Mouse (Mus musculus): ENCODE data around the gene Ltb4r2. TPM values are rescaled to one million over a fixed set of nuclear protein-coding genes. Genes with fewer than 3 reads are reported as not detected.

Gene Ltb4r2
- polyA plus RNA-seq, 1 experiment from 2014 or later = 0.22 TPM

GRCm38 (mm10) chr14:55788256-55789050, 27.2 kb downstream of the Ltb4r2 start, which contains the start of gene Ripk3:
Gene Ripk3, minus strand, starts transcription at chr14:55788865.
- Histone ChIP-seq H3K4me3 (peak within 1 kb of the TSS; percentile 48), H3K27ac (replicated peaks) (no peak within 1 kb of the TSS; the same call in 1 of the 2 replicates), H3K9me3 (replicated peaks) (no peaks in the 10 kb centered on the region), H3K27me3 (ENCODE audit: low read depth, poor library complexity, severe bottlenecking) (peaks cover 75% of the 10 kb centered on the region), H3K36me3 (no peaks in the 10 kb centered on the region), H3K4me1 (peaks cover 17% of the 10 kb centered on the region)
- 5% methylated on average over 40 of the region's 40 CpGs for WGBS
- peak; percentile 29 for DNase-seq (ENCODE audit: low spot score)

GRCm38 (mm10) chr14:55793461-55793860, 32.2 kb downstream of the Ltb4r2 start:
- Histone ChIP-seq H3K36me3 (no peaks in the 10 kb centered on the region), H3K27me3 (ENCODE audit: low read depth, poor library complexity, severe bottlenecking) (peaks cover 25% of the 10 kb centered on the region), H3K4me1 (peaks cover 5% of the 10 kb centered on the region), H3K27ac (replicated peaks) (no peak overlapping the region), H3K9me3 (replicated peaks) (no peaks in the 10 kb centered on the region), H3K4me3 (no peak overlapping the region)
- 89% methylated on average over 2 of the region's 2 CpGs for WGBS
- DNase-seq (ENCODE audit: low spot score) = no peak

- Histone ChIP-seq H3K36me3 (no peaks in the 10 kb centered on the region), H3K27ac (replicated peaks) (no peak overlapping the region), H3K4me3 (no peak overlapping the region), H3K27me3 (ENCODE audit: low read depth, poor library complexity, severe bottlenecking) (peaks cover 20% of the 10 kb centered on the region), H3K9me3 (replicated peaks) (no peaks in the 10 kb centered on the region), H3K4me1 (no peaks in the 10 kb centered on the region)
- no peak for DNase-seq (ENCODE audit: low spot score)
- WGBS = 70% methylated on average over 2 of the region's 2 CpGs
Observed at GRCm38 (mm10) chr14:55793946-55794345, 32.7 kb downstream of the Ltb4r2 start.

- Histone ChIP-seq H3K4me1 (no peaks in the 10 kb centered on the region), H3K4me3 (no peak overlapping the region), H3K27me3 (ENCODE audit: low read depth, poor library complexity, severe bottlenecking) (peaks cover 3% of the 10 kb centered on the region), H3K36me3 (no peaks in the 10 kb centered on the region), H3K9me3 (replicated peaks) (no peaks in the 10 kb centered on the region), H3K27ac (replicated peaks) (no peak overlapping the region)
- 88% methylated on average over 15 of the region's 15 CpGs for WGBS
- DNase-seq (ENCODE audit: low spot score) = no peak
Observed at GRCm38 (mm10) chr14:55795380-55796163, 34.3 kb downstream of the Ltb4r2 start.

Other genes starting within 250 kb of the Ltb4r2 start
- not detected in 2 replicates for gene Nrl, start 236.4 kb upstream of the Ltb4r2 start, polyA plus RNA-seq (2016; fragmentation: Nextera tagmentation; extraction: Ambion mirVana)
- gene Pck2, start 221.2 kb upstream of the Ltb4r2 start, polyA plus RNA-seq (2016; fragmentation: Nextera tagmentation; extraction: Ambion mirVana) = 16.5 and 18.5 TPM in 2 replicates
- 78.5 and 90.8 TPM in 2 replicates for gene Dcaf11, start 201.4 kb upstream of the Ltb4r2 start, polyA plus RNA-seq (2016; fragmentation: Nextera tagmentation; extraction: Ambion mirVana)
- gene A730061H03Rik, start 201.0 kb upstream of the Ltb4r2 start, polyA plus RNA-seq (2016; fragmentation: Nextera tagmentation; extraction: Ambion mirVana) = 0.30 TPM in 1 of 2 replicates, not detected in the other
- gene Fitm1, start 185.8 kb upstream of the Ltb4r2 start, polyA plus RNA-seq (2016; fragmentation: Nextera tagmentation; extraction: Ambion mirVana) = 0.14 and 0.25 TPM in 2 replicates
- 88.7 and 97.9 TPM in 2 replicates for gene Psme1, start 183.3 kb upstream of the Ltb4r2 start, polyA plus RNA-seq (2016; fragmentation: Nextera tagmentation; extraction: Ambion mirVana)
- gene Emc9, start 176.1 kb upstream of the Ltb4r2 start, polyA plus RNA-seq (2016; fragmentation: Nextera tagmentation; extraction: Ambion mirVana) = 7.9 and 8.0 TPM in 2 replicates
- gene Psme2, start 170.3 kb upstream of the Ltb4r2 start, polyA plus RNA-seq (2016; fragmentation: Nextera tagmentation; extraction: Ambion mirVana) = 171 and 184 TPM in 2 replicates
- 15.4 and 21.0 TPM in 2 replicates for gene Rnf31, start 169.7 kb upstream of the Ltb4r2 start, polyA plus RNA-seq (2016; fragmentation: Nextera tagmentation; extraction: Ambion mirVana)
- 6.5 and 6.9 TPM in 2 replicates for gene Irf9, start 157.9 kb upstream of the Ltb4r2 start, polyA plus RNA-seq (2016; fragmentation: Nextera tagmentation; extraction: Ambion mirVana)
- gene Rec8, start 143.4 kb upstream of the Ltb4r2 start, polyA plus RNA-seq (2016; fragmentation: Nextera tagmentation; extraction: Ambion mirVana) = 4.1 and 5.5 TPM in 2 replicates
- gene Ipo4, start 125.5 kb upstream of the Ltb4r2 start, polyA plus RNA-seq (2016; fragmentation: Nextera tagmentation; extraction: Ambion mirVana) = 94.1 and 100 TPM in 2 replicates
- 1.1 and 1.2 TPM in 2 replicates for gene Gm49378, start 123.5 kb upstream of the Ltb4r2 start, polyA plus RNA-seq (2016; fragmentation: Nextera tagmentation; extraction: Ambion mirVana)
- gene Tm9sf1, start 117.6 kb upstream of the Ltb4r2 start, polyA plus RNA-seq (2016; fragmentation: Nextera tagmentation; extraction: Ambion mirVana) = 74.7 and 77.1 TPM in 2 replicates
- gene Tssk4, start 111.2 kb upstream of the Ltb4r2 start, polyA plus RNA-seq (2016; fragmentation: Nextera tagmentation; extraction: Ambion mirVana) = 0.75 and 0.79 TPM in 2 replicates
- gene Mdp1, start 100.9 kb upstream of the Ltb4r2 start, polyA plus RNA-seq (2016; fragmentation: Nextera tagmentation; extraction: Ambion mirVana) = 65.3 and 72.9 TPM in 2 replicates
- gene Gmpr2, start 89.5 kb upstream of the Ltb4r2 start, polyA plus RNA-seq (2016; fragmentation: Nextera tagmentation; extraction: Ambion mirVana) = 63.5 and 65.0 TPM in 2 replicates
- 610 and 632 TPM in 2 replicates for gene Nedd8, start 89.3 kb upstream of the Ltb4r2 start, polyA plus RNA-seq (2016; fragmentation: Nextera tagmentation; extraction: Ambion mirVana)
- gene Tinf2, start 79.6 kb upstream of the Ltb4r2 start, polyA plus RNA-seq (2016; fragmentation: Nextera tagmentation; extraction: Ambion mirVana) = 70.5 and 74.5 TPM in 2 replicates
- 0.27 and 0.42 TPM in 2 replicates for gene Tgm1, start 47.5 kb upstream of the Ltb4r2 start, polyA plus RNA-seq (2016; fragmentation: Nextera tagmentation; extraction: Ambion mirVana)
- gene Rabggta, start 39.2 kb upstream of the Ltb4r2 start, polyA plus RNA-seq (2016; fragmentation: Nextera tagmentation; extraction: Ambion mirVana) = 30.1 and 34.4 TPM in 2 replicates
- gene Dhrs1, start 15.7 kb upstream of the Ltb4r2 start, polyA plus RNA-seq (2016; fragmentation: Nextera tagmentation; extraction: Ambion mirVana) = 67.6 and 71.2 TPM in 2 replicates
- gene Nop9, start 15.7 kb upstream of the Ltb4r2 start, polyA plus RNA-seq (2016; fragmentation: Nextera tagmentation; extraction: Ambion mirVana) = 50.6 and 60.8 TPM in 2 replicates
- 0.22 and 0.23 TPM in 2 replicates for gene Cideb, start 3.0 kb upstream of the Ltb4r2 start, polyA plus RNA-seq (2016; fragmentation: Nextera tagmentation; extraction: Ambion mirVana)
- gene Ltb4r1, start 4.5 kb downstream of the Ltb4r2 start, polyA plus RNA-seq (2016; fragmentation: Nextera tagmentation; extraction: Ambion mirVana) = 0.25 and 0.30 TPM in 2 replicates
- 5.4 and 6.5 TPM in 2 replicates for gene Adcy4, start 22.7 kb downstream of the Ltb4r2 start, polyA plus RNA-seq (2016; fragmentation: Nextera tagmentation; extraction: Ambion mirVana)
- gene Ripk3, start 27.4 kb downstream of the Ltb4r2 start, polyA plus RNA-seq (2016; fragmentation: Nextera tagmentation; extraction: Ambion mirVana) = 6.9 and 7.1 TPM in 2 replicates
- 22.0 and 24.6 TPM in 2 replicates for gene Nfatc4, start 61.7 kb downstream of the Ltb4r2 start, polyA plus RNA-seq (2016; fragmentation: Nextera tagmentation; extraction: Ambion mirVana)
- 22.3 and 25.1 TPM in 2 replicates for gene Nynrin, start 92.6 kb downstream of the Ltb4r2 start, polyA plus RNA-seq (2016; fragmentation: Nextera tagmentation; extraction: Ambion mirVana)
- gene Cbln3, start 123.0 kb downstream of the Ltb4r2 start, polyA plus RNA-seq (2016; fragmentation: Nextera tagmentation; extraction: Ambion mirVana) = 0.14 and 0.16 TPM in 2 replicates
- 23.2 and 24.7 TPM in 2 replicates for gene Khnyn, start 123.5 kb downstream of the Ltb4r2 start, polyA plus RNA-seq (2016; fragmentation: Nextera tagmentation; extraction: Ambion mirVana)
- 27.5 and 31.5 TPM in 2 replicates for gene Sdr39u1, start 138.9 kb downstream of the Ltb4r2 start, polyA plus RNA-seq (2016; fragmentation: Nextera tagmentation; extraction: Ambion mirVana)
- gene Cma1, start 183.2 kb downstream of the Ltb4r2 start, polyA plus RNA-seq (2016; fragmentation: Nextera tagmentation; extraction: Ambion mirVana) = not detected in 2 replicates
- gene Cma2, start 189.6 kb downstream of the Ltb4r2 start, polyA plus RNA-seq (2016; fragmentation: Nextera tagmentation; extraction: Ambion mirVana) = not detected in 2 replicates